Mouse (Mus musculus): ENCODE data around the gene Pdzd2. TPM values are rescaled to one million over a fixed set of nuclear protein-coding genes. Genes with fewer than 3 reads are reported as not detected.

The Pdzd2 gene
- polyA plus RNA-seq, 1 experiment, result 9.3 TPM

- Histone ChIP-seq H3K27me3 (ENCODE audit: control insufficient read depth, insufficient read depth, low read length) (no peaks in the 10 kb centered on the region), H3K36me3 (ENCODE audit: control insufficient read depth, insufficient read depth, low read length) (no peaks in the 10 kb centered on the region), H3K4me1 (ENCODE audit: control insufficient read depth, insufficient read depth, low read length) (peaks cover 7% of the 10 kb centered on the region), H3K27ac (ENCODE audit: control insufficient read depth, insufficient read depth, low read depth, low read length) (no peak overlapping the region), H3K4me3 (ENCODE audit: control insufficient read depth, low read depth, low read length) (no peak overlapping the region)
- no peak for TF ChIP-seq CTCF (IDR thresholded peaks at IDR 0.05; ENCODE audit: control insufficient read depth, insufficient read depth, insufficient replicate concordance, low read depth, low read length)
- no peak for TF ChIP-seq POLR2A (IDR thresholded peaks at IDR 0.05; ENCODE audit: control insufficient read depth, low read depth, low read length)
Observed at GRCm38 (mm10) chr15:12565281-12565680, 174.4 kb downstream of the Pdzd2 start.

- no peaks in the 10 kb centered on the region for H3K36me3 ChIP-seq (ENCODE audit: control insufficient read depth, insufficient read depth, low read length)
- no peak overlapping the region for H3K27ac ChIP-seq (ENCODE audit: control insufficient read depth, insufficient read depth, low read depth, low read length)
- TF ChIP-seq POLR2A (IDR thresholded peaks at IDR 0.05; ENCODE audit: control insufficient read depth, low read depth, low read length) (no peak), CTCF (IDR thresholded peaks at IDR 0.05; ENCODE audit: control insufficient read depth, insufficient read depth, insufficient replicate concordance, low read depth, low read length) (no peak)
- no peak overlapping the region for H3K4me3 ChIP-seq (ENCODE audit: control insufficient read depth, low read depth, low read length)
- no peaks in the 10 kb centered on the region for H3K27me3 ChIP-seq (ENCODE audit: control insufficient read depth, insufficient read depth, low read length)
- no peaks in the 10 kb centered on the region for H3K4me1 ChIP-seq (ENCODE audit: control insufficient read depth, insufficient read depth, low read length)
Observed at GRCm38 (mm10) chr15:12560505-12560904, 179.2 kb downstream of the Pdzd2 start.

GRCm38 (mm10) chr15:12557663-12558436, 181.9 kb downstream of the Pdzd2 start:
- Histone ChIP-seq H3K4me1 (ENCODE audit: control insufficient read depth, insufficient read depth, low read length) (no peaks in the 10 kb centered on the region), H3K4me3 (ENCODE audit: control insufficient read depth, low read depth, low read length) (no peak overlapping the region), H3K27me3 (ENCODE audit: control insufficient read depth, insufficient read depth, low read length) (no peaks in the 10 kb centered on the region), H3K36me3 (ENCODE audit: control insufficient read depth, insufficient read depth, low read length) (no peaks in the 10 kb centered on the region), H3K27ac (ENCODE audit: control insufficient read depth, insufficient read depth, low read depth, low read length) (no peak overlapping the region)
- TF ChIP-seq CTCF (IDR thresholded peaks at IDR 0.05; ENCODE audit: control insufficient read depth, insufficient read depth, insufficient replicate concordance, low read depth, low read length) (no peak), POLR2A (IDR thresholded peaks at IDR 0.05; ENCODE audit: control insufficient read depth, low read depth, low read length) (no peak)

GRCm38 (mm10) chr15:12553211-12553610, 186.5 kb downstream of the Pdzd2 start:
- no peaks in the 10 kb centered on the region for H3K36me3 ChIP-seq (ENCODE audit: control insufficient read depth, insufficient read depth, low read length)
- H3K27ac ChIP-seq (ENCODE audit: control insufficient read depth, insufficient read depth, low read depth, low read length), result no peak overlapping the region
- H3K27me3 ChIP-seq (ENCODE audit: control insufficient read depth, insufficient read depth, low read length), result no peaks in the 10 kb centered on the region
- TF ChIP-seq CTCF (IDR thresholded peaks at IDR 0.05; ENCODE audit: control insufficient read depth, insufficient read depth, insufficient replicate concordance, low read depth, low read length), result no peak
- TF ChIP-seq POLR2A (IDR thresholded peaks at IDR 0.05; ENCODE audit: control insufficient read depth, low read depth, low read length), result no peak
- H3K4me3 ChIP-seq (ENCODE audit: control insufficient read depth, low read depth, low read length), result no peak overlapping the region
- H3K4me1 ChIP-seq (ENCODE audit: control insufficient read depth, insufficient read depth, low read length), result peaks cover 8% of the 10 kb centered on the region

- Histone ChIP-seq H3K4me1 (ENCODE audit: control insufficient read depth, insufficient read depth, low read length) (peaks cover 8% of the 10 kb centered on the region), H3K27ac (ENCODE audit: control insufficient read depth, insufficient read depth, low read depth, low read length) (no peak overlapping the region; the same call in 1 of the 2 replicates), H3K36me3 (ENCODE audit: control insufficient read depth, insufficient read depth, low read length) (no peaks in the 10 kb centered on the region), H3K27me3 (ENCODE audit: control insufficient read depth, insufficient read depth, low read length) (no peaks in the 10 kb centered on the region), H3K4me3 (ENCODE audit: control insufficient read depth, low read depth, low read length) (no peak overlapping the region)
- TF ChIP-seq POLR2A (IDR thresholded peaks at IDR 0.05; ENCODE audit: control insufficient read depth, low read depth, low read length), result no peak
- no peak for TF ChIP-seq CTCF (IDR thresholded peaks at IDR 0.05; ENCODE audit: control insufficient read depth, insufficient read depth, insufficient replicate concordance, low read depth, low read length)
Observed at GRCm38 (mm10) chr15:12550919-12551318, 188.8 kb downstream of the Pdzd2 start.

- no peak for TF ChIP-seq POLR2A (IDR thresholded peaks at IDR 0.05; ENCODE audit: control insufficient read depth, low read depth, low read length)
- no peak for TF ChIP-seq CTCF (IDR thresholded peaks at IDR 0.05; ENCODE audit: control insufficient read depth, insufficient read depth, insufficient replicate concordance, low read depth, low read length)
Observed at GRCm38 (mm10) chr15:12550376-12550775, 189.3 kb downstream of the Pdzd2 start.

GRCm38 (mm10) chr15:12549919-12550305, 189.8 kb downstream of the Pdzd2 start:
- Histone ChIP-seq H3K4me1 (ENCODE audit: control insufficient read depth, insufficient read depth, low read length) (peaks cover 8% of the 10 kb centered on the region), H3K27ac (ENCODE audit: control insufficient read depth, insufficient read depth, low read depth, low read length) (peak overlapping the region; percentile 14; the same call in 1 of the 2 replicates), H3K27me3 (ENCODE audit: control insufficient read depth, insufficient read depth, low read length) (no peaks in the 10 kb centered on the region), H3K4me3 (ENCODE audit: control insufficient read depth, low read depth, low read length) (peak overlapping the region; percentile 75), H3K36me3 (ENCODE audit: control insufficient read depth, insufficient read depth, low read length) (no peaks in the 10 kb centered on the region)
- no peak for TF ChIP-seq POLR2A (IDR thresholded peaks at IDR 0.05; ENCODE audit: control insufficient read depth, low read depth, low read length)
- TF ChIP-seq CTCF (IDR thresholded peaks at IDR 0.05; ENCODE audit: control insufficient read depth, insufficient read depth, insufficient replicate concordance, low read depth, low read length), result no peak

More at GRCm38 (mm10) chr15:12550376-12550775, 189.3 kb downstream of the Pdzd2 start:
- H3K36me3 ChIP-seq (ENCODE audit: control insufficient read depth, insufficient read depth, low read length), result no peaks in the 10 kb centered on the region
- no peaks in the 10 kb centered on the region for H3K27me3 ChIP-seq (ENCODE audit: control insufficient read depth, insufficient read depth, low read length)
- H3K4me3 ChIP-seq (ENCODE audit: control insufficient read depth, low read depth, low read length), result no peak overlapping the region
- H3K27ac ChIP-seq (ENCODE audit: control insufficient read depth, insufficient read depth, low read depth, low read length), result peak overlapping the region; percentile 41; the same call in 1 of the 2 replicates
- H3K4me1 ChIP-seq (ENCODE audit: control insufficient read depth, insufficient read depth, low read length), result peaks cover 8% of the 10 kb centered on the region

All from testis, adult 2 months (tissue).